Mouse (Mus musculus) E14TG2a.4 (cell line): ENCODE measurements around the gene Gm9736.
"Not testable (repeated sequence)": the region's sequence is repeated elsewhere in the genome, so short reads cannot be mapped to it uniquely, and the experiment has no call there.

Experiments used
- H3K27me3 ChIP-seq: 2 replicates; pipeline ENCODE4 v1.6.1; 2014; ENCODE audit warnings: low read length, control low read depth; ENCODE audit not compliant: insufficient read depth
- H3K36me3 ChIP-seq: 2 replicates; pipeline ENCODE4 v1.6.1; 2014; ENCODE audit warnings: low read length, control low read depth; ENCODE audit not compliant: insufficient read depth
- H3K4me1 ChIP-seq: replicated peaks from 2 replicates; pipeline ENCODE4 v1.6.1; 2014; ENCODE audit warnings: low read depth, low read length, control low read depth
- H3K4me3 ChIP-seq: replicated peaks from 2 replicates; pipeline ENCODE4 v1.5.1; 2014; ENCODE audit warnings: mild to moderate bottlenecking, low read length
- H3K9me3 ChIP-seq: 2 replicates; pipeline ENCODE4 v1.6.1; 2014; ENCODE audit warnings: low read length, control low read depth
- CTCF ChIP-seq: conservative IDR thresholded peaks from 2 replicates; pipeline ENCODE4 v1.5.1; 2014; ENCODE audit warnings: low read length
- NANOG ChIP-seq: IDR thresholded peaks from 2 replicates; pipeline ENCODE4 v1.6.1; 2014; ENCODE audit warnings: borderline replicate concordance, low read length, mixed read lengths
- POU5F1 ChIP-seq: IDR thresholded peaks from 2 replicates; pipeline ENCODE4 v1.6.1; 2014; ENCODE audit warnings: low read length, borderline replicate concordance

Gm9736 gene

DNA sequence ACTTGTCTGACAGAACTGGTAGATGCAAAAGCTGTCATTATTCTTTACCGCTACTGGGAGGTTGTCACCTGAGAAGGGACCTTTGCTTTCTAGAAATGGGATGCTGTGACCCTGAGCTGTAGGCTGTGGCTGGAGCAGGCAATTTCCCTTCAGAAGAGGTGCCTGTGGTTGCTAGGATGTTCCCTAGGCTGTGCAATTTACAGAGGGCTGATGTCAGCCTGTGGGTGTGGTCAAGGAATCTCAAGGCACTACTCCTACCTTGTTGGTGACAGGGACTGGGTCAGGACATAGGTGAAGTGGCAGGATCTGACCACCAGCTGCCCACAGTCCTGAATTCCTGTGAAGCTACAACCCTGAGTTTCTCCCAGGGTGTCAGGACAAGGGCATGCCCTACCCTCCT lies 18.6 kb upstream of the Gm9736 start:
- Histone ChIP-seq H3K9me3 (no peaks in the 10 kb centered on the region), H3K4me3 (no peak overlapping the region), H3K36me3 (no peaks in the 10 kb centered on the region), H3K4me1 (no peaks in the 10 kb centered on the region), H3K27me3 (no peaks in the 10 kb centered on the region)
- TF ChIP-seq POU5F1 (no peak), CTCF (no peak), NANOG (no peak)

DNA sequence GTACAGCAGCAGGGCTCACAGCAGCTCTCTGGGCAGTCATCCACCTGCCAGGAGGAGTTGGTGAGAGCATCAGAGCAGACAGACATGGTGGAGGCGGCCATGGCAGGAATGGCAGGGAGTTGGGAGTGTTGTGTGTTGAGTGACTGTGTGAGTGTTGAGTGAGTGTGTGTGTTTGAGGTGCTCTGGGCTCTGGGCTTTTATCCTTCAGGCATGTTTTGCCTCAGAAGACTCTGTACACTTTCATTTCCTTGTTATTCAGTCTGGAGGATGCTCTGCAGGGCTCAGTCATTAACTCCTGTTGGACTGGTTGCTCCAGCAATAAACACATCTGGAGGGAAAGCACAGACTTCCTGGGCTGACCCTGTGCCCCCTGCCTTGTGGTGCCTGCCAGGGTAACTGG lies 8.4 kb upstream of the Gm9736 start, which contains the start of gene Gm3233:
Gene Gm3233, minus strand, starts transcription at position 101 of the 400 bp plus-strand sequence.
- H3K4me1 ChIP-seq, H3K9me3 ChIP-seq, H3K4me3 ChIP-seq, H3K27me3 ChIP-seq, H3K36me3 ChIP-seq: not testable (repeated sequence)

DNA sequence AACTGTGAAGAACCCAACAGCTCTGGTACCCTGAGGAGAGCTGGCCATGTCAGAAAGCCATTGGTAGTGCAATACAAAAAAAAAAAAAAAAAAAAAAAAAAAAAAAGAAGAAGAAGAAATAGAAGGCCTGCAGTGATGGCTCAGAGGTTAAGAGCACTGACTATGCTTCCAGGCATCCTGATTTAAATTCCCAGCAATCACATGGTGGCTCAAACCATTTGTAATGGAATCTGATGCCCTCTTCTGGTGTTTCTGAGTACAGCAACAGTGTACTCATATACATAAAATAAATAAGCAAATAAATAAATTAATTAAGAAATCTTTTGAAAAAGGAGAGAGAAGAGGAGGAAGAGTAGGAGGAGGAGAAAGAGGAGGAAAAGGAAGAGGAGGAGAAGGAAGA lies 2.3 kb upstream of the Gm9736 start:
- no peak for TF ChIP-seq NANOG
- peak; percentile 44 for TF ChIP-seq CTCF
- no peak for TF ChIP-seq POU5F1
- H3K4me1 ChIP-seq: no peaks in the 10 kb centered on the region; the same call in 1 of the 2 replicates
- H3K4me3 ChIP-seq: no peak overlapping the region
- H3K27me3 ChIP-seq: no peaks in the 10 kb centered on the region
- no peaks in the 10 kb centered on the region for H3K36me3 ChIP-seq
- peaks cover 7% of the 10 kb centered on the region; the same call in 1 of the 2 replicates for H3K9me3 ChIP-seq

DNA sequence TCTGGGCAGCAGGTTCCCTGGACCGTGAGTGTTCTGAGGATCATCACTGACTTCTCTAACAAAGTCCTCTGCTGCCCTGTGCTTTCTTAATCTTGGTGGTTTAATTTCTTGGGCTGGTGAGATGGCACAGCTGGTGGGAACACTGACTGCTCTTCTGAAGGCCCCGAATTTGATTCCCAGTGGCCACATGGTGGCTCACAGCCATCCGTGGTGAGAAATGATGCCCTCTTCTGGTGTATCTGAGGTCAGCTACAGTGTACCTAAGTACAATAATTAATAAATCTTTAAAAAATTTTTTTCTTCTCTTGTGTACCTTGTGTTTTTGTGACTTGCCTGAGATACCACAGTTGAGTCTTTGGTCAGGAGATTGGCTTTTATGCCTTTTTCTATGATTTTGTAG lies 1.2 kb upstream of the Gm9736 start:
- H3K9me3 ChIP-seq, H3K4me3 ChIP-seq, H3K4me1 ChIP-seq, H3K36me3 ChIP-seq, H3K27me3 ChIP-seq: not testable (repeated sequence)

DNA sequence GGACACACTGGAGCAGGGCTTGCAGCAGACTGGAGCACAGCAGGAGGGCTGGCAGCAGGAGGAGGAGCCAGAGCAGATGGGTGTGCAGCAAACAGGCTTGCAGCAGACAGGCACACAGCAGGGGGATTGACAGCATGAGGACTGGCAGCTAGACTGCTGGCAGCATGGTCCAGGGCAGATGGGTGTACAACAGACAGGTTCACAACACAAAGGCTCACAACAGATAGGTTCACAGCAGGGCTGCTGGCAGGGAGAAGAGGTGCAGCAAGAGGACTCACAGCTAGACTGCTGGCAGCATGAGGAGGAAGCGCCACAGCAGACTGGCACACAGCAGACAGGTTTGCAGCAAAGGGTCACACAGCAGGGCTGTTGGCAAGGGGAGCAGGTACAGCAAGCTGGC lies 468 bp downstream of the Gm9736 start:
- H3K4me1 ChIP-seq, H3K4me3 ChIP-seq, H3K36me3 ChIP-seq, H3K9me3 ChIP-seq, H3K27me3 ChIP-seq: not testable (repeated sequence)

DNA sequence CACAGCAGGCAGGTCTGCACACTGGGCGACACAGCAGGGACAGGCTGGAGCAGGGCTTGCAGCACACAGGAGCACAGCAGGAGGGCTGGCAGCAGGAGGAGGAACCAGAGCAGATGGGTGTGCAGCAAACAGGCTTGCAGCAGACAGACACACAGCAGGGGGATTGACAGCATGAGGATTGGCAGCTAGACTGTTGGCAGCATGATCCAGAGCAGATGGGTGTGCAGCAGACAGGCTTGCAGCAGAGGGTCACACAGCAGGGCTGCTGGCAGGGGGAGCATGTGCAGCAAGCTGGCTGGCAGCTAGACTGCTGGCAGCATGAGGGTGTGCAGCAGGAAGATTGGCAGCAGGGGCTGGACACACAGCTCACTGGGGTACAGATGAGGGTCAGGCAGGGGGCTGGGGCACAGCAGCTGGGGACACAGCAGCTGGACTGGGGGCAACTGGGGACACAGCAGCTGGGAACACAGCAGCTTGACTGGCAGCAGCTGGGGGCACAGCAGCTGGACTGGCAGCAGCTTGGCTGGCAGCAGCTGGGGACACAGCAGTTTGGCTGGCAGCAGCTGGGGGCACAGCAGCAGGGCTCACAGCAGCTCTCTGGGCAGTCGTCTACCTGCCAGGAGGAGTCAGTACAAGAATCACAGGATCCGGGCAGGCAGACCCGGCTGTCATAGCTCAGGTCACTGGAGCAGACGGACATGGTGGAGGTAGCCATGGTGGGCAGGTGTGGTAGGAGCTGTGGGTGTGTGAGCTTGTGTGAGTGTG lies 9.0 kb downstream of the Gm9736 start, which contains the start of gene Gm18596:
Gene Gm18596, minus strand, starts transcription at position 715 of the 765 bp plus-strand sequence.
- not testable (repeated sequence) for H3K36me3 ChIP-seq, H3K4me1 ChIP-seq, H3K9me3 ChIP-seq

DNA sequence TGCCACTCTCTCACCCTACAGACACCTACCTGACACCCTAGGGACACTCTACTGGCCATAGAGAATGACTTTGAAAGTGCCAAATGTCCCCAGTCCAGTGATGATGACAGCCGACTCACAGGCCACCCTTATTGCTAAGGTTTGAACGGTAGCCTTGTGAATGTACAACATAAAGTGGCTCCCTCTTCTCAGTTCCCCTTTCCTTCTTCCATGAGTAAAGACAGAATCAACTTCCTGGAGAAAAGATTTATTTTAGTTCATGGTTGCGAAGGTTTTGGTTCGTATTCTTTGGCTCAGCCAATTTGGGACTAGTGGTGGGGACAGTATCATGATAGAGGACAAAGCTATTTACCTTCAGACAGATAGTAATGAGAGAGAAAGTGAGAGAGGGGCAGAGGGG lies 12.2 kb downstream of the Gm9736 start:
- Histone ChIP-seq H3K9me3 (peaks cover 8% of the 10 kb centered on the region), H3K4me1 (no peaks in the 10 kb centered on the region), H3K36me3 (no peaks in the 10 kb centered on the region), H3K4me3 (no peak overlapping the region), H3K27me3 (0 out of 2 replicates have a peak, but pooled peaks cover 3% of the 10 kb centered on the region)
- TF ChIP-seq POU5F1 (no peak), CTCF (no peak), NANOG (no peak)

More for the DNA sequence above, 9.0 kb downstream of the Gm9736 start, which contains the start of gene Gm18596:
- H3K27me3 ChIP-seq, H3K4me3 ChIP-seq: not testable (repeated sequence)

DNA sequence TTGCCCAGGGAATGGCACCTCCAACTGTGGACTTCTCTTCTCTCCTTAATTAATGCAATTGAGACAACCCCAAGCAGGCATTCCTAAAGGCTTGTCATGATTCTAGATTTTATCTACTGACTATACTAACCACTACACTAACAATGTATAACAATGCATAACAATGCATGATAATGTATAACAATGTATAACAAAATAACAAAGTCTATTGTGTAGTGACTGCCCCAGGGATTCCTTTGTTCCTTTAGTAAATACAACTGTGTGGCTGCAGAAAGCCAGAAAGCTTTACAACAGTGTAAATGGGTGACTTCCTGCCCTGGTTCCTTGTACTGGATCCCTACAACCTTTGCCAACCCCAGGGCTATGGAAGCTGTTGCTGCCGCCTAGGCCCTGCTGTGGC lies 15.2 kb downstream of the Gm9736 start:
- peaks cover 8% of the 10 kb centered on the region for H3K9me3 ChIP-seq

DNA sequence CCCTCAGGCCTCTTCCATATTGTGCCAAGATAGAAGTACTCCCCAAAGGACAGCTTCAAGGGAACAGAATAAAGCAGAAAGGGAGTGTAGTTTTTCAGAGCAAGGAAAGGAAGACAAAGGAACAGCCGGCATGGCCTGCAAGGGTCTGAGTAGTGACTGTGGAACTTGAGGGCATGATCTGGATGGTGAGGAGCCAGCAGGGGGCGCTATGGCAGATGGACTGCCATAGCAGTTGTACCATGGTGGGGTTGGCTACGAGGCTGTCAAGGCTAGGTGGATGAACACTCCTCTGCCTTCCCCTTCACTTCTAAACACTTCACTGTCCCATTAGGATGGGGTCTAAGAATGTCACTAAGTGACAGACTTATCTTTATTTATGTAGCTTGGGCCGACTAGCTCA lies 21.9 kb downstream of the Gm9736 start:
- Histone ChIP-seq H3K27me3 (no peaks in the 10 kb centered on the region), H3K4me3 (no peak overlapping the region), H3K36me3 (no peaks in the 10 kb centered on the region), H3K9me3 (no peaks in the 10 kb centered on the region), H3K4me1 (no peaks in the 10 kb centered on the region)
- TF ChIP-seq POU5F1 (no peak), CTCF (peak; percentile 47)

More for the DNA sequence above, 15.2 kb downstream of the Gm9736 start:
- Histone ChIP-seq H3K36me3 (no peaks in the 10 kb centered on the region), H3K27me3 (0 out of 2 replicates have a peak, but pooled peaks cover 3% of the 10 kb centered on the region), H3K4me3 (no peak overlapping the region), H3K4me1 (no peaks in the 10 kb centered on the region)
- TF ChIP-seq NANOG (peak; percentile 60; the same call in 1 of the 2 replicates), CTCF (no peak), POU5F1 (peak; percentile 42; the same call in 1 of the 2 replicates)
